ENCODE assay signal across 8 mouse cellular contexts in the genomic region with DNA sequence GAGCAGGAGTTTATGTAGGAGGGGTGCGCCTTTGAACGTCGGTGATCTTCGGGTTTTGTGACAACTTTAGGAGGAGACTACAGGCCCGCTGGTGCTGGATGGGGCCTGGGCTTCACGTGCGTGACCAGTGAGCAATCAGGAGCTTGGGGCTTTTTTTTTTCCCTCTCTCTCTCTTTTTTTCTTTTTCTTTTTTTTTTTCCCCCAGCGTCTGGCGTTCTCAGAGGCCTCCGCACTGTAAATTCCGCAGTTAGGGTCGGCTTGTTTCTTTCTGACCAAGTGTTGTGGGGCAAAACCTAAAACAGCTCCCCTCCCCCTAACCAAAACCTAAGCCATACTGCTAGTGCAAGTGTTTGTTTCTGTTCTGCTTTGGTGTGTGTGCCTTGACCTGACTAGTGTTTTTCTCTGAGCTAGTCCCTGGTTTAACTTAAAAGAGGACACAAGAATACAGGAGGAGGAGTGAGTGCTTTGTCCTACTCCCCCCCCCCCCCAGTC. TPM values are rescaled to one million over a fixed set of nuclear protein-coding genes. Genes with fewer than 3 reads are reported as not detected.
A peak's percentile ranks its signal among the peaks of the same experiment; 100 is the strongest.
DNase-seq lines count a peak whose midpoint lies in the region; ATAC-seq and TF ChIP-seq lines count a peak whose summit lies in the region.

No protein-coding gene starts in this region.

- H3K4me2 ChIP-seq in hindbrain, embryonic 13.5 days: peak overlapping the region; percentile 62
- H3K4me2 ChIP-seq in midbrain, embryonic 16.5 days (ENCODE audit: low read length): peak overlapping the region; percentile 62

- H3K27ac ChIP-seq in liver, adult 2 months (replicated peaks; ENCODE audit: insufficient read depth, low read depth, low read length): peak overlapping the region; percentile 89
- peak overlapping the region; percentile 92 for H3K27ac ChIP-seq in brown adipose tissue, adult 24 weeks (replicated peaks; ENCODE audit: low read depth, low read length)
- H3K27ac ChIP-seq in hindbrain, embryonic 13.5 days: peak overlapping the region; percentile 97
- peak overlapping the region; percentile 93 for H3K27ac ChIP-seq in midbrain, embryonic 16.5 days (ENCODE audit: low read length)

- peak overlapping the region; percentile 97 for H3K9ac ChIP-seq in liver, adult 2 months (ENCODE audit: low read depth, low read length)
- peak overlapping the region; percentile 82 for H3K9ac ChIP-seq in hindbrain, embryonic 13.5 days
- peak overlapping the region; percentile 84 for H3K9ac ChIP-seq in midbrain, embryonic 16.5 days (ENCODE audit: low read depth, low read length)

- WGBS in liver, adult 2 months: 3% methylated on average over 10 of the region's 12 CpGs
- WGBS in hindbrain, embryonic 13.5 days: 11% methylated on average over 12 of the region's 12 CpGs
- 23% methylated on average over 12 of the region's 12 CpGs for WGBS in midbrain, embryonic 16.5 days

- peaks cover 9% of the 10 kb centered on the region; the same call in 1 of the 2 replicates for H3K4me1 ChIP-seq in liver, adult 2 months (ENCODE audit: control insufficient read depth, insufficient read depth, low read length)
- H3K4me1 ChIP-seq in brown adipose tissue, adult 24 weeks (ENCODE audit: control insufficient read depth, insufficient read depth, insufficient read length, low read length): peaks cover 6% of the 10 kb centered on the region
- H3K4me1 ChIP-seq in hindbrain, embryonic 13.5 days (replicated peaks): peaks cover 18% of the 10 kb centered on the region
- peaks cover 4% of the 10 kb centered on the region for H3K4me1 ChIP-seq in midbrain, embryonic 16.5 days (ENCODE audit: control insufficient read depth, insufficient read depth, low read length)

- no peak for ATAC-seq in hindbrain, embryonic 13.5 days (ENCODE audit: low FRiP score)
- no peak for ATAC-seq in midbrain, embryonic 16.5 days

- peak; percentile 27 for DNase-seq in liver, adult 2 months (ENCODE audit: extremely low read depth, low read depth, low spot score)
- DNase-seq in liver: no peak
- DNase-seq in adrenal gland, postnatal 4 days (ENCODE audit: low spot score in 2 of 2): no peak
- no peak for DNase-seq in cerebellum, adult 18-20 months
- no peak for DNase-seq in left cerebral cortex, postnatal 36 days (ENCODE audit: low spot score in 2 of 2)

- H3K4me3 ChIP-seq in liver, adult 2 months (ENCODE audit: insufficient read depth, low read depth, low read length): peak overlapping the region; percentile 98
- peak overlapping the region; percentile 97 for H3K4me3 ChIP-seq in brown adipose tissue, adult 24 weeks (ENCODE audit: insufficient read depth, low read depth, low read length)
- H3K4me3 ChIP-seq in hindbrain, embryonic 13.5 days: peak overlapping the region; percentile 61
- H3K4me3 ChIP-seq in midbrain, embryonic 16.5 days (ENCODE audit: low read depth, low read length): peak overlapping the region; percentile 64

- H3K36me3 ChIP-seq in liver, adult 2 months (ENCODE audit: control insufficient read depth, insufficient read depth, low read length): no peaks in the 10 kb centered on the region
- H3K36me3 ChIP-seq in hindbrain, embryonic 13.5 days: no peaks in the 10 kb centered on the region
- H3K36me3 ChIP-seq in midbrain, embryonic 16.5 days (ENCODE audit: control insufficient read depth, insufficient read depth, low read length): no peaks in the 10 kb centered on the region

- H3K27me3 ChIP-seq in liver, adult 2 months (ENCODE audit: control insufficient read depth, insufficient read depth, low read length): no peaks in the 10 kb centered on the region
- no peaks in the 10 kb centered on the region for H3K27me3 ChIP-seq in hindbrain, embryonic 13.5 days
- no peaks in the 10 kb centered on the region for H3K27me3 ChIP-seq in midbrain, embryonic 16.5 days (ENCODE audit: control insufficient read depth, insufficient read depth, low read depth, low read length)

- peaks cover 9% of the 10 kb centered on the region for H3K79me2 ChIP-seq in liver, adult 2 months (ENCODE audit: control insufficient read depth, insufficient read depth, low read length)

- no peak for TF ChIP-seq POLR2A in liver, adult 2 months (IDR thresholded peaks at IDR 0.05; ENCODE audit: extremely low read depth, insufficient read depth, low read length)

- intact Hi-C loops in left cerebral cortex, postnatal 36 days (cut with DNase I): loop anchor here (1.0 kb wide), 1 partner anchor 126 kb away; no protein-coding TSS in a partner anchor

- no peak for TF ChIP-seq CTCF in liver, adult 2 months (IDR thresholded peaks at IDR 0.05; ENCODE audit: low read depth, low read length)

- no peaks in the 10 kb centered on the region for H3K9me3 ChIP-seq in hindbrain, embryonic 13.5 days
- H3K9me3 ChIP-seq in midbrain, embryonic 16.5 days (replicated peaks; ENCODE audit: control insufficient read depth, low read length, poor library complexity, severe bottlenecking): no peaks in the 10 kb centered on the region

RNA-seq across cellular contexts. Expression of a gene that starts 1.2 kb away (rescaled TPM):
- 16.2 and 21.7 TPM in 2 replicates for total RNA-seq in liver, adult 2 months (2014; rRNA removed)
- polyA plus RNA-seq in liver, adult 2 months (2012; rRNA removed): 9.9 and 10.2 TPM in 2 replicates
- 23.2 and 30.4 TPM in 2 replicates for polyA plus RNA-seq in brown adipose tissue, adult 24 weeks (2012; ENCODE audit: insufficient read depth, insufficient read length, missing spikeins)
- 44.0 and 46.0 TPM in 2 replicates for polyA plus RNA-seq in hindbrain, embryonic 13.5 days (2015; fragmentation: Nextera tagmentation; extraction: Ambion mirVana)
- 41.9 and 46.1 TPM in 2 replicates for polyA plus RNA-seq in midbrain, embryonic 16.5 days (2015; fragmentation: Nextera tagmentation; extraction: Ambion mirVana)
- total RNA-seq in adrenal gland, postnatal 4 days (2021): 10 to 100 TPM; 82.3 to 88.5 TPM
- total RNA-seq in left cerebral cortex, postnatal 36 days (2021): 10 to 100 TPM; 47.9 to 50.1 TPM
